ENCODE assay signal across 16 mouse cellular contexts in genomic region chr2:29647808-29648207, GRCm38 (mm10). TPM values are rescaled to one million over a fixed set of nuclear protein-coding genes. Genes with fewer than 3 reads are reported as not detected.
A peak's percentile ranks its signal among the peaks of the same experiment; 100 is the strongest.
DNase-seq lines count a peak whose midpoint lies in the region; ATAC-seq lines count a peak whose summit lies in the region.
"Had no signal": no experiment of that assay in that cellular context is flagged by ENCODE, and none has a peak within 500 bp of the region (broad histone marks: within the 10 kb centered on the region; RNA-seq: fewer than 3 reads in every experiment).

No protein-coding gene starts in this region.

- no peaks in the 10 kb centered on the region for H3K9me3 ChIP-seq in forebrain, embryonic 13.5 days (replicated peaks)
- no peaks in the 10 kb centered on the region for H3K9me3 ChIP-seq in forebrain, embryonic 10.5 days
- no peaks in the 10 kb centered on the region for H3K9me3 ChIP-seq in midbrain, embryonic 11.5 days (ENCODE audit: control insufficient read depth, low read length)
- H3K9me3 ChIP-seq in midbrain, embryonic 14.5 days (ENCODE audit: control insufficient read depth, low read length), result no peaks in the 10 kb centered on the region
- no peaks in the 10 kb centered on the region for H3K9me3 ChIP-seq in embryonic facial prominence, embryonic 10.5 days
- H3K9me3 ChIP-seq: hindbrain, embryonic 12.5 days; liver, embryonic 13.5 days; midbrain, embryonic 10.5 days; neural tube, embryonic 15.5 days had no signal

- peaks cover 50% of the 10 kb centered on the region for H3K4me1 ChIP-seq in forebrain, embryonic 13.5 days
- H3K4me1 ChIP-seq in forebrain, embryonic 10.5 days, result peaks cover 36% of the 10 kb centered on the region
- peaks cover 7% of the 10 kb centered on the region for H3K4me1 ChIP-seq in midbrain, embryonic 11.5 days (ENCODE audit: control insufficient read depth, insufficient read depth, low read length)
- H3K4me1 ChIP-seq in midbrain, embryonic 14.5 days (ENCODE audit: control insufficient read depth, insufficient read depth, low read length), result peaks cover 6% of the 10 kb centered on the region; the same call in 1 of the 2 replicates
- peaks cover 26% of the 10 kb centered on the region for H3K4me1 ChIP-seq in embryonic facial prominence, embryonic 10.5 days

- H3K4me2 ChIP-seq in forebrain, embryonic 13.5 days, result no peak overlapping the region
- H3K4me2 ChIP-seq in midbrain, embryonic 11.5 days, result no peak overlapping the region
- H3K4me2 ChIP-seq in midbrain, embryonic 14.5 days (ENCODE audit: low read length), result no peak overlapping the region
- H3K4me2 ChIP-seq: hindbrain, embryonic 12.5 days; liver, embryonic 13.5 days; neural tube, embryonic 15.5 days had no signal

- WGBS in forebrain, embryonic 13.5 days, result 80% methylated on average over 7 of the region's 7 CpGs
- WGBS in forebrain, embryonic 10.5 days, result 91% methylated on average over 7 of the region's 7 CpGs
- WGBS in midbrain, embryonic 11.5 days, result 92% methylated on average over 7 of the region's 7 CpGs
- WGBS in midbrain, embryonic 14.5 days, result 90% methylated on average over 7 of the region's 7 CpGs
- WGBS in embryonic facial prominence, embryonic 10.5 days, result 83% methylated on average over 7 of the region's 7 CpGs

- peak overlapping the region; percentile 59 for H3K27ac ChIP-seq in forebrain, embryonic 13.5 days
- H3K27ac ChIP-seq in forebrain, embryonic 10.5 days, result no peak overlapping the region
- H3K27ac ChIP-seq in midbrain, embryonic 11.5 days (ENCODE audit: low read depth, low read length), result no peak overlapping the region
- no peak overlapping the region for H3K27ac ChIP-seq in midbrain, embryonic 14.5 days (replicated peaks; ENCODE audit: low read depth, low read length)
- H3K27ac ChIP-seq in embryonic facial prominence, embryonic 10.5 days (replicated peaks), result no peak overlapping the region
- H3K27ac ChIP-seq: hindbrain, embryonic 12.5 days; liver, embryonic 13.5 days; midbrain, embryonic 10.5 days; neural tube, embryonic 15.5 days had no signal

- H3K36me3 ChIP-seq in forebrain, embryonic 13.5 days (ENCODE audit: poor library complexity, severe bottlenecking), result 0 out of 2 replicates have a peak, but pooled peaks cover 5% of the 10 kb centered on the region
- peaks cover 19% of the 10 kb centered on the region for H3K36me3 ChIP-seq in forebrain, embryonic 10.5 days (replicated peaks)
- no peaks in the 10 kb centered on the region for H3K36me3 ChIP-seq in midbrain, embryonic 11.5 days (ENCODE audit: control insufficient read depth, insufficient read depth, low read length)
- 0 out of 2 replicates have a peak, but pooled peaks cover 2% of the 10 kb centered on the region for H3K36me3 ChIP-seq in midbrain, embryonic 14.5 days (ENCODE audit: control insufficient read depth, insufficient read depth, low read length)
- H3K36me3 ChIP-seq in embryonic facial prominence, embryonic 10.5 days (replicated peaks), result peaks cover 17% of the 10 kb centered on the region; the same call in 1 of the 2 replicates
- H3K36me3 ChIP-seq: neural tube, embryonic 15.5 days had no signal

- no peak for DNase-seq in forebrain, embryonic 10.5 days (ENCODE audit: extremely low spot score, low spot score)
- DNase-seq in midbrain, embryonic 11.5 days (ENCODE audit: low spot score, missing footprints), result peak; percentile 39
- DNase-seq in midbrain, embryonic 14.5 days, result no peak
- DNase-seq in left cerebral cortex, adult 9 months (ENCODE audit: low spot score in 2 of 2), result peak; percentile 54 to 83
- DNase-seq in embryonic facial prominence, embryonic 10.5 days (ENCODE audit: low spot score), result no peak
- DNase-seq in spleen, postnatal 14 days (ENCODE audit: low spot score in 2 of 2), result no peak
- DNase-seq in kidney, adult 18-20 months, result no peak
- DNase-seq: cerebellum, adult 11 months; gastrocnemius, postnatal 36 days; kidney, postnatal 10 days; liver, embryonic 13.5 days; spleen, adult 18-20 months had no signal

- no peak overlapping the region for H3K9ac ChIP-seq in forebrain, embryonic 13.5 days
- H3K9ac ChIP-seq in midbrain, embryonic 11.5 days (ENCODE audit: low read length), result no peak overlapping the region
- no peak overlapping the region for H3K9ac ChIP-seq in midbrain, embryonic 14.5 days (replicated peaks; ENCODE audit: low read length)
- H3K9ac ChIP-seq: hindbrain, embryonic 12.5 days; liver, embryonic 13.5 days; neural tube, embryonic 15.5 days had no signal

- no peak for ATAC-seq in forebrain, embryonic 13.5 days
- ATAC-seq in midbrain, embryonic 11.5 days (ENCODE audit: low FRiP score), result no peak
- ATAC-seq in midbrain, embryonic 14.5 days (ENCODE audit: low FRiP score, low TSS enrichment), result no peak

- no peaks in the 10 kb centered on the region for H3K27me3 ChIP-seq in forebrain, embryonic 13.5 days
- H3K27me3 ChIP-seq in forebrain, embryonic 10.5 days (ENCODE audit: poor library complexity, severe bottlenecking), result no peaks in the 10 kb centered on the region
- H3K27me3 ChIP-seq in midbrain, embryonic 11.5 days (ENCODE audit: control insufficient read depth, insufficient read depth, low read length), result no peaks in the 10 kb centered on the region
- no peaks in the 10 kb centered on the region for H3K27me3 ChIP-seq in midbrain, embryonic 14.5 days (ENCODE audit: control insufficient read depth, insufficient read depth, low read length)
- no peaks in the 10 kb centered on the region for H3K27me3 ChIP-seq in embryonic facial prominence, embryonic 10.5 days (replicated peaks; ENCODE audit: low read depth, poor library complexity, severe bottlenecking)
- H3K27me3 ChIP-seq: hindbrain, embryonic 12.5 days; liver, embryonic 13.5 days; neural tube, embryonic 15.5 days had no signal

- H3K4me3 ChIP-seq in forebrain, embryonic 13.5 days, result no peak overlapping the region
- H3K4me3 ChIP-seq in forebrain, embryonic 10.5 days, result no peak overlapping the region
- no peak overlapping the region for H3K4me3 ChIP-seq in midbrain, embryonic 11.5 days (ENCODE audit: low read depth, low read length)
- no peak overlapping the region for H3K4me3 ChIP-seq in midbrain, embryonic 14.5 days (replicated peaks; ENCODE audit: low read depth, low read length)
- H3K4me3 ChIP-seq in embryonic facial prominence, embryonic 10.5 days, result no peak overlapping the region
- H3K4me3 ChIP-seq: hindbrain, embryonic 12.5 days; liver, embryonic 13.5 days; midbrain, embryonic 10.5 days; neural tube, embryonic 15.5 days had no signal

RNA-seq across cellular contexts. Expression of gene Rapgef1, which starts 28.3 kb away (rescaled TPM):
- 17.8 and 19.2 TPM in 2 replicates for polyA plus RNA-seq in forebrain, embryonic 13.5 days (2015; fragmentation: Nextera tagmentation; extraction: Ambion mirVana)
- 15.9 and 17.2 TPM in 2 replicates for polyA plus RNA-seq in forebrain, embryonic 10.5 days (2016; fragmentation: Nextera tagmentation; extraction: Ambion mirVana)
- polyA plus RNA-seq in midbrain, embryonic 11.5 days (2014; fragmentation: Nextera tagmentation; extraction: Ambion mirVana), result 12.4 and 15.6 TPM in 2 replicates
- polyA plus RNA-seq in midbrain, embryonic 14.5 days (2014; fragmentation: Nextera tagmentation; extraction: Ambion mirVana), result 23.2 and 25.3 TPM in 2 replicates
- 16.5 and 17.3 TPM in 2 replicates for polyA plus RNA-seq in embryonic facial prominence, embryonic 10.5 days (2016; fragmentation: Nextera tagmentation; extraction: Ambion mirVana)

Comparison
In these comparisons a context has a peak if more than half of its experiments do, and no peak if none do; other contexts are left out.
1. DNase-seq: peak in midbrain, embryonic 11.5 days (single experiment) and left cerebral cortex, adult 9 months (2 of 2); none in forebrain, embryonic 10.5 days (single experiment), midbrain, embryonic 14.5 days (single experiment), embryonic facial prominence, embryonic 10.5 days (single experiment), spleen, postnatal 14 days (0 of 2) and kidney, adult 18-20 months (single experiment).